Mouse (Mus musculus): ENCODE measurements at regions not wholly inside any gene's neighbourhood (a gene's known extent, or its start where the extent isn't known, plus 50 kb on each side); places are given as distances from the start of the nearest gene placed in this dataset.
A peak's percentile ranks its signal among the peaks of the same experiment; 100 is the strongest.

GRCm38 (mm10) chr5:118967718-118968117, 407.2 kb downstream of the Med13l start:
- DNase-seq (ENCODE audit: low spot score in 2 of 2), result no peak

DNA sequence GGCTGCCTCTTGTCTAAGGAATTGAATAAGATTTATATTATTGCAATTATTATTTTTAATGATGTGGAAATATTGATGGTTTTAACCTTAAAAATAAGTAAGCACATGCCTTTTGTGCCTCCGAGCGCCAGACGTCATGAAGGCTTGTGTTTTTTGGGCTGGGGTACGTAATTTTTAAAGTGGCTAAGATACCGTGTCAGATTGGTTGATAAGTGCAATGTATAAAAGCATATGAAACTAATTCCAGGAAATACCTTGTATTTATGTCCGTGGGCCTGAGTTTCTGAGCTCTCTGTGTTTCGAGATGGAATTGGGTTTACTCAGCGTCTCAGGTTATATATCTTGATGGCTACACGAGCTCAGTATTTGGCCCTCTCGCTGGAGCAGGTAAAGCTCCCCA, 414.7 kb downstream of the Med13l start:
- DNase-seq (ENCODE audit: low spot score in 2 of 2), result no peak

DNA sequence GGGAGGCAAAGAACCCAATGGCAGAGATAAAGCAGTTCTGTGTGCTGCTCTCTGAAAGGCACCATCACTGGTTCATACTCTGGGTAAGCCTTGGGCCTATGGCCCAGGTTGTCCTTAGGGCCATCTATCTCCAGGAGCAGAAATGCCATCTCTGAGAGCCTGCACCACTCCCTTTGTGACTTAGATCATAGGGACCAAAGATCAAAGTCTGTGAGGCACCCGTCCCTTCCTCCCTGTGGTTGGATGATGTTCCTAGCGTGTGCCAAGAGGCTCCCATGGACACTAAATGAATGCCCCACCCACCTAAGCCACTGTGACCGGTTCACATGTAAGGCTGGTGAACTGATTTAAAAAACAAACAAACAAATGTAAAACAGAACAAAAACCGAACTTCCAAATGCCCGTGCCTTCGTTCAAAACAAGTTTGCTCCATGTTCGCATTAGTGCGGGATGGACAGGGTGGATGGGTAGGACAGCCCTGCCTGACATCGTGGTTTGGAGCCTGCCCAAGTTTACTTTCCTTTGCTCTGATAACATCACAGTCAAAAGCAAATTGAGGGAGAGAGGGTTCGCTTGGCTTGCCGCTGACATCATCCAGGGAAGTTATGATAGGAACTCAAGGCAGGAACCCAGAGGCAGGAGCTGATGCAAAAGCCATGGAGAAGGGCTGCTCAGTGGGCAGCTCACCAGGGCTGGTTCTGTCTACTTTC, 418.6 kb downstream of the Med13l start:
- DNase-seq (ENCODE audit: low spot score in 2 of 2), result no peak

- no peak for DNase-seq (ENCODE audit: low spot score in 2 of 2)
These were observed 420.6 kb downstream of the Med13l start for GRCm38 (mm10) chr5:118981046-118981445.

GRCm38 (mm10) chr5:118984251-118984650, 423.8 kb downstream of the Med13l start:
- DNase-seq (ENCODE audit: low spot score in 2 of 2), result no peak

DNA sequence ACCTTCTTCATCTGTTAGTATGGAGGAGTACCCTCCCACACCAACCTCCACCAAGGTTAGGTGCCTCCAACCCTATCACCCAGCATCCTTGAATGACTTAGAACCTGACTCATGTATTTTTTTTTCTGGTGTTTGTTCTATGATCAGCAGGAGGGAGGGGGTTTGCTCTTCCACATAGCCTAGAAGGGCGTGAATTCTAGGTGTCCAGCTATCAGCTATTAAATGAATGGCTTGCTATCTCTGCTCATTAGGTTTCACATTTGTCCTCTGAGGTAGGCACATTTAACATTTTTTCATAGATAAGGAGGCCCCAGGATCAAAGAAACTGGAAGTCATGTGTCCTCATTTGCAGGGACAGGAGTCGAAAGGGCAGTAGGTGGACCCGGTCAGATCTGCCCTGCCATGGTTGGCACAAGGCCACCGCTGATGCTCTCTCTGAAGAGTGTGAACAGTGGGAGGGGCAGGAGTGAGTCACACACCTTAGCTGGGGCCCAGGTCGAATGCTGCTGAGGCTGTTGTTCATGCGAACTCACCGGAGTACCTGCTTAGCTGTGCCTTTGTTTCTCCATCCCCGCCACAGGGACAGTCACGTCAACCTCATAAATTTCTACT, 424.4 kb downstream of the Med13l start:
- no peak for DNase-seq (ENCODE audit: low spot score in 2 of 2)

DNA sequence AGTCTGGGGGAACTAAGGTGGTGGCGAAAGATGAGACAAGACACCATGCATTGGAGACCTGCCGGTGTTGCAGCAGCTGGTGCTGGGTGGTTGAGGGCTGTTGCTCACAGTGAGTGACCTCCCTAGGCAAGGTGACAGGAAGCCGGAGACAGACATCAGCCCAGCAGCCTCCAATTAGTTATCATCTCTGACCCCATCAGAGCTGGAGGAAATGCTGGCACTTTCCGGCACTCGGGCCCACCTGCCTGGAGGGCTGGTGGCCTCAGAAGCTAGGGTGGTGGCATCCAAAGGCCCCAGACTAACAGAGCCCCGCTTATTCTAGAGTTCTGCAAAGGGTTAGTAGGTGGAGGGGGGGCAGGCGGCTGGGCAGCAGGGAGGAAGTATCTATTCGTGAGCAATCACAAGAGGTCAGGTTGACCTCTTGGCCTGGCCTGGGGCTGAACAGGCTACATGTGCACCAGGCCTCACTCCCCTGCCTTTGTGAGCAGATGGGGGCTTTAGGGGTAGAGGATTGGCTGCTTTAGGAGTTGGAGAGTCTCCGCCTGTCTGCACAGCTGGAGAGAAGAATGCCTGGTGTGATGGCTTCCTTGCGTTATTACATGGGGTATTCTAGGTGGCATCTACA, 427.0 kb downstream of the Med13l start:
- no peak for DNase-seq (ENCODE audit: low spot score in 2 of 2)

- DNase-seq (ENCODE audit: low spot score in 2 of 2), result no peak
These were observed 438.6 kb downstream of the Med13l start for GRCm38 (mm10) chr5:118999124-118999523.

DNA sequence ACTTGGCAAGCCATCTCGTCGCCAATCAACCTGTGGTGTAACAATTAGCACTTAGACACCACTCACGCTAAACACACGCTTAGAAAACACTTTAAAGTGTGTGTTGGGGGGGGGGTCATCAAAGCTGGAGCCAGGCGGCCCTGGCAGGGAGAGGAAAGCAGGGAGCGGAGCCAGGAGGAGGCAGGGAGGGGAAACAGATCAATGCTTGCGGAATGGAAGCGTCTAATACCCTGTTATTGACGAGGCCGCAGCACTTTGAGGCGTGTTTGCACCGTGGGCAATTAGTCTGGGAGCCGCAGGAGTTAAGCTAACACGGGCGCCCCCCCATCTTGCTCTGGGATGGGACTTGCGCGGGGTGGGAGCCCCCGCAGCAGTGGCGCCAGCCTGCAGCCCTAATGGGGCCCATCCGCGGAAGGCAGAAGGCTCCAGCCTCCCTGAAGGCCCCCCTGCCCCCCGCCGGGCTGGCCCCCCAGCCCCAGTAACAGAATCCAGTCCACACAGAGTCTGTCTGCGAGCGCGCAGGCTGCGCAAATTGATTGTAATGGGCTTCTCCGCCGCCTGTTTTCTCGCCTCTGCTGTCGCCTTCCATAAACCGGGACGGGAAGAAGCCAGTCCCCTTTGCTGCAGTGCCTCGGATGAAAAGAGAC, 445.5 kb downstream of the Med13l start:
- no peak for DNase-seq (ENCODE audit: low spot score in 2 of 2)

- no peak for DNase-seq (ENCODE audit: low spot score in 2 of 2)
These were observed 449.6 kb downstream of the Med13l start for GRCm38 (mm10) chr5:119010048-119010447.

- DNase-seq (ENCODE audit: low spot score in 2 of 2), result no peak
These were observed 454.7 kb downstream of the Med13l start for GRCm38 (mm10) chr5:119015181-119015580.

GRCm38 (mm10) chr5:119015606-119016255, 455.3 kb downstream of the Med13l start:
- no peak for DNase-seq (ENCODE audit: low spot score in 2 of 2)

- no peak for DNase-seq (ENCODE audit: low spot score in 2 of 2)
These were observed 455.9 kb downstream of the Med13l start for GRCm38 (mm10) chr5:119016420-119016819.

DNA sequence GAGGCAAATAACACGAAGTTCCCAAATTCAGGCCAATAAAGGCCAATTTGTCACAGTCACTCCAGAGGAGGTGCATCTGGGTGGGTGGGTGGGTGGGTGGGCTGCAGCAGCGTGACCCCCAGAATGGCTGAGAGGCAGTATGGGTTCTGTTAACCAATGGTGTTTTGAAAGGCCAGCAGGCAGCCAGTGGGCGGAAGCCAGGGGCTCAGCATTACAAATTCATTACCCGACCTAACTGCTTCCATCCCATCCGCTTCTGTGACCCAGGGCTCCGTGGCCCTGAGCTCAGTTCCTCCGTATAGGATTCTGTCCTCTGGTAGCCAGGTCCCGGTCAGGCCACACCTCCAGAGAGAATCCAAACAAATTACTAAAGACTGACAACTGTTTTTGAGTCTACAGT, 463.5 kb downstream of the Med13l start:
- no peak for DNase-seq (ENCODE audit: low spot score in 2 of 2)

GRCm38 (mm10) chr5:119032051-119032450, 471.6 kb downstream of the Med13l start:
- DNase-seq (ENCODE audit: low spot score in 2 of 2), result no peak

DNA sequence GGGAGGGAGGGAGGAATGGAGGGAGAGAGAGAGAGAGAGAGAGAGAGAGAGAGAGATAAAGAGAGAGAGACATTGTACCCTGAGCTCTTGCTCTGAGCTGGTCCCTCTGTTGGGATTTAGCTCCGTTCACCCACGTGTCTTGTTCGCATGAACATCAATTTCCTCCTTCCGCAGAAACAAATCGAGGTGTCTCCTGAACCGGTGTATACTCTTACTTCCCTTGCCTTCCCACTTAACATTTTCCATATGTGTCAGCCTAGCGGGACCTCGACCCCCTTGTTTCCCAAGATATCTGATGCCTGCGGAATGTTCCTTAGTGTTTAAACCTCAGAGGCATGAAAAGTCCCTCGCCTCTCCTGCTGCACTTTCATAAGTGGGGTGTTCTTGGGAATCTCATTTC, 484.1 kb downstream of the Med13l start:
- no peak for DNase-seq (ENCODE audit: low spot score in 2 of 2)

DNA sequence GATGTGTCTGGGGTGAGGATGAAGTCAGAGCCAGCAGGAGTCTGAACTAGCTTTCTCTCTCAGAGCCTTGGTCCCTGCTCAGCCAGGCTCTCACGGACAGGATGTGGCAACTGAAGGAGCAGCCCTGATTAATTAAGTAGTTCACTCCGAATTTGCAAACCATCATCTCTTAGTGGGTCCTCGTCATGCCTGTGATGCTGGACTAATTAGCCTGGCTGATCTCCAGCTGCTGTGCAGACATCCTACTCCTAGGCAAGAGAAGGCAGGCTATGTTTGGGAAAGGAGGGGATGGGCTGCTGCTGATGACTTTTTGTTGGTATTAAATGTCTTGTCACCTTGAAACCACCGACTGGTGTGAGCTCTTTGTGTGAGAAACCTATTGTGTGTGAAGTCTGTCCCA, 487.1 kb downstream of the Med13l start:
- no peak for DNase-seq (ENCODE audit: low spot score in 2 of 2)

GRCm38 (mm10) chr5:119052354-119052996, 492.0 kb downstream of the Med13l start:
- no peak for DNase-seq (ENCODE audit: low spot score in 2 of 2)

DNA sequence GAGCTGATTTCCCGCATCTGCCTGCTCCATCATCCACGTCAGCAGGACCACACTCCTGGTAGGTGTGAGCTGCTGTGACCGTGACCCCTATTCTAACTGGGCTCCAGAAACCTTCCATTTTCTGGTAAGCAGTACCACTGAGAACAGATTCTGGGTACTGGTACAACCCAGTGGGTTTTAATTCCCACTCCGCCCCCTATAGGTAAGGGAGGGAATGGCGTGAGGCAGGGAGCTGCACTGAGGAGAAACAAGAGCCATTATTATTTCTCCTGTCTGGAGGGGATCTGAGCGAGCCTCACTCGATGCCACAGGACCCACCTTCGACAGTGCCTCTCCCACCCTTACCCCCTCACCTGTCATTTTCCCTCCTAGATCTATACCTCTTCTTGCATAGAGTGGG, 493.3 kb downstream of the Med13l start:
- no peak for DNase-seq (ENCODE audit: low spot score in 2 of 2)

- DNase-seq (ENCODE audit: low spot score in 2 of 2), result no peak
These were observed 493.9 kb downstream of the Med13l start for GRCm38 (mm10) chr5:119054393-119054792.

DNA sequence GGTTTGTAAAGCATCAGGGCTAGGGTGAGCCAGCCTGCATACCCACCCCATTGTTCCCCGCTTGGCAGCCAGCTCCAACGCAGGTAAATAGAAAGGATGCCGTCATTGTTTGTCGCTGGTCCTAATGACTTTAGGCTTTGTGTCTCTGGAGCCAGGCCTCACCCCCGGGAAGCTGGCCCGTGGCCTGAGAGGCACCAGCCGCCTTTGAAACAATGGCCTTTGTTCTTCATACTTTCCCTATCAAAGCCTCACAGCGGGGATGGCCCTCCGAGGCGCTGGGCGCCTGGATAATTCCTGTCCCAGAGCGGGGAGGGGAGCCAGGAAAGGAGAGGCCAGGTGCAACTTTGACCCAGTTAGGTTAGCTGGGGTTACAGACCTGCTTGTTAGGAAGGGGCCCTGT, 495.0 kb downstream of the Med13l start:
- peak; percentile 60 to 65 for DNase-seq (ENCODE audit: low spot score in 2 of 2)

Data from layer of hippocampus, adult 8-10 months (tissue).